Mouse (Mus musculus): ENCODE measurements around the gene D16Ertd472e.
"Not testable (repeated sequence)": the region's sequence is repeated elsewhere in the genome, so short reads cannot be mapped to it uniquely, and the experiment has no call there.

Gene D16Ertd472e

GRCm38 (mm10) chr16:78573016-78573415 is 3.5 kb downstream of the D16Ertd472e start:
- DNase-seq (ENCODE audit: low spot score) = no peak

GRCm38 (mm10) chr16:78564110-78564821 is 12.2 kb downstream of the D16Ertd472e start:
- DNase-seq (ENCODE audit: low spot score) = no peak

- DNase-seq (ENCODE audit: low spot score) = no peak
Observed at GRCm38 (mm10) chr16:78563093-78563971, 13.2 kb downstream of the D16Ertd472e start.

- DNase-seq (ENCODE audit: low spot score) = no peak
Observed at GRCm38 (mm10) chr16:78560627-78561026, 15.9 kb downstream of the D16Ertd472e start.

GRCm38 (mm10) chr16:78560063-78560462 is 16.4 kb downstream of the D16Ertd472e start:
- DNase-seq (ENCODE audit: low spot score) = no peak

GRCm38 (mm10) chr16:78557573-78557972 is 18.9 kb downstream of the D16Ertd472e start:
- no peak for DNase-seq (ENCODE audit: low spot score)

GRCm38 (mm10) chr16:78554911-78555648 is 21.4 kb downstream of the D16Ertd472e start:
- no peak for DNase-seq (ENCODE audit: low spot score)

GRCm38 (mm10) chr16:78547367-78547766 is 29.1 kb downstream of the D16Ertd472e start:
- no peak for DNase-seq (ENCODE audit: low spot score)

GRCm38 (mm10) chr16:78546529-78546928 is 30.0 kb downstream of the D16Ertd472e start:
- no peak for DNase-seq (ENCODE audit: low spot score)

- DNase-seq (ENCODE audit: low spot score) = no peak
Observed at GRCm38 (mm10) chr16:78540376-78541246, 35.9 kb downstream of the D16Ertd472e start.

GRCm38 (mm10) chr16:78537798-78538422 is 38.6 kb downstream of the D16Ertd472e start:
- no peak for DNase-seq (ENCODE audit: low spot score)

- DNase-seq (ENCODE audit: low spot score) = no peak
Observed at GRCm38 (mm10) chr16:78537322-78537721, 39.2 kb downstream of the D16Ertd472e start.

GRCm38 (mm10) chr16:78534468-78534867 is 42.0 kb downstream of the D16Ertd472e start:
- no peak for DNase-seq (ENCODE audit: low spot score)

GRCm38 (mm10) chr16:78531957-78532605 is 44.4 kb downstream of the D16Ertd472e start:
- no peak for DNase-seq (ENCODE audit: low spot score)

GRCm38 (mm10) chr16:78522974-78523373 is 53.5 kb downstream of the D16Ertd472e start:
- no peak for DNase-seq (ENCODE audit: low spot score)

- no peak for DNase-seq (ENCODE audit: low spot score)
Observed at GRCm38 (mm10) chr16:78518697-78519096, 57.8 kb downstream of the D16Ertd472e start.

GRCm38 (mm10) chr16:78517171-78517570 is 59.3 kb downstream of the D16Ertd472e start:
- DNase-seq (ENCODE audit: low spot score) = no peak

GRCm38 (mm10) chr16:78511526-78511925 is 65.0 kb downstream of the D16Ertd472e start:
- DNase-seq (ENCODE audit: low spot score) = no peak

GRCm38 (mm10) chr16:78502492-78502891 is 74.0 kb downstream of the D16Ertd472e start:
- DNase-seq (ENCODE audit: low spot score) = no peak

- not testable (repeated sequence) for DNase-seq (ENCODE audit: low spot score)
Observed at GRCm38 (mm10) chr16:78492696-78493095, 83.8 kb downstream of the D16Ertd472e start.

Data from testis, postnatal 10 days (tissue).